In the genomic region with DNA sequence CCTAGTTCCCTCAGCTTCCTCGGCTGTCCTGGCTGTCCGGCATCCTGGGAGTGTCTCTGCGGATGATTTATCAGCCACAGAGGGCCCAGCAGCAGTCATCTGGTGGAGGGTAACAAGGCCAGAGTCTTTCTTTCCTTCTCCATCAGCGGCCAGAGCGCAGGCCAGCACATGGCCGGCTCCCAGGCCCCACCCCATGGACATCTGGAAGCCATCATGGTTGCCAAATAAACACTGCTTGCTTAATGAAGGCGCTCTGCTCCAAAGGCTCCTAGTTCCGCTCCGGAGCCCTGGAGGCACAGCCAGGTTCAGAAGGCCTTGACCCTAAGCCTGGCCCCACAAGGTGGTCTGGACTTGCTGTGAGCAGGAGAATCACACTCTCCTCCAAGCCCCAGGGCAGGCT, we compare ENCODE assay signal across 8 mouse cellular contexts. TPM values are rescaled to one million over a fixed set of nuclear protein-coding genes. Genes with fewer than 3 reads are reported as not detected.
DNase-seq lines count a peak whose midpoint lies in the region; ATAC-seq lines count a peak whose summit lies in the region.
"Had no signal": no experiment of that assay in that cellular context is flagged by ENCODE, and none has a peak within 500 bp of the region (broad histone marks: within the 10 kb centered on the region; RNA-seq: fewer than 3 reads in every experiment).

No protein-coding gene starts in this region.

- no peak overlapping the region for H3K4me2 ChIP-seq in lung, embryonic 15.5 days
- H3K4me2 ChIP-seq: midbrain, embryonic 13.5 days had no signal

- H3K36me3 ChIP-seq in lung, embryonic 15.5 days: no peaks in the 10 kb centered on the region
- H3K36me3 ChIP-seq: midbrain, embryonic 13.5 days had no signal

- H3K27ac ChIP-seq in lung, embryonic 15.5 days: no peak overlapping the region
- H3K27ac ChIP-seq: midbrain, embryonic 13.5 days had no signal

- peaks cover 83% of the 10 kb centered on the region for H3K27me3 ChIP-seq in lung, embryonic 15.5 days
- H3K27me3 ChIP-seq: midbrain, embryonic 13.5 days had no signal

- H3K4me3 ChIP-seq in lung, embryonic 15.5 days: no peak overlapping the region
- H3K4me3 ChIP-seq: midbrain, embryonic 13.5 days had no signal

- no peak overlapping the region for H3K9ac ChIP-seq in lung, embryonic 15.5 days
- H3K9ac ChIP-seq: midbrain, embryonic 13.5 days had no signal

- no peaks in the 10 kb centered on the region for H3K9me3 ChIP-seq in lung, embryonic 15.5 days
- H3K9me3 ChIP-seq: midbrain, embryonic 13.5 days had no signal

- 36% methylated on average over 9 of the region's 9 CpGs for WGBS in lung, embryonic 15.5 days

- H3K4me1 ChIP-seq in lung, embryonic 15.5 days: peaks cover 24% of the 10 kb centered on the region

- intact Hi-C loops in left cerebral cortex, postnatal 25 days (cut with DNase I): loop anchor here (10.0 kb wide), 2 partner anchors 195 to 605 kb away; no protein-coding TSS in a partner anchor

- ATAC-seq in lung, embryonic 15.5 days (ENCODE audit: borderline replicate concordance, extremely low read depth, low FRiP score, low TSS enrichment): peak; percentile 53
- ATAC-seq: midbrain, embryonic 13.5 days had no signal

- peak; percentile 87 for DNase-seq in MN1 (ENCODE audit: low spot score)
- peak; percentile 83 for DNase-seq in embryo, embryonic 11 days
- peak; percentile 67 for DNase-seq in hindlimb bud, embryonic 11.5 days (ENCODE audit: extremely low spot score, low read depth, low spot score)
- no peak for DNase-seq in layer of hippocampus, adult 8-10 months (ENCODE audit: low spot score in 2 of 2)
- DNase-seq in left cerebral cortex, postnatal 25 days (ENCODE audit: low spot score in 2 of 2): no peak
- DNase-seq in right cerebral cortex, adult 18-20 months: no peak

RNA-seq across cellular contexts. Expression of gene Hmcn2, which starts 25.6 kb away (rescaled TPM):
- polyA plus RNA-seq in lung, embryonic 15.5 days (2015; fragmentation: Nextera tagmentation; extraction: Ambion mirVana): 0.58 and 1.2 TPM in 2 replicates
- under 1 TPM; 0.17 to 0.34 (median 0.23) TPM for total RNA-seq in layer of hippocampus, adult 8-10 months (2022)
- total RNA-seq in left cerebral cortex, postnatal 25 days (2021): under 1 TPM; 0.21 to 0.32 TPM

Comparison
In these comparisons a context has a peak if more than half of its experiments do, and no peak if none do; other contexts are left out.
1. DNase-seq: peak in MN1 (single experiment), embryo, embryonic 11 days (single experiment) and hindlimb bud, embryonic 11.5 days (single experiment); none in layer of hippocampus, adult 8-10 months (0 of 2), left cerebral cortex, postnatal 25 days (0 of 2) and right cerebral cortex, adult 18-20 months (single experiment).